ENCODE assay signal across 28 mouse cellular contexts in genomic region chr7:24664301-24664700, GRCm38 (mm10). TPM values are rescaled to one million over a fixed set of nuclear protein-coding genes. Genes with fewer than 3 reads are reported as not detected.
DNase-seq lines count a peak whose midpoint lies in the region; ATAC-seq and TF ChIP-seq lines count a peak whose summit lies in the region.
"Had no signal": no experiment of that assay in that cellular context is flagged by ENCODE, and none has a peak within 500 bp of the region (broad histone marks: within the 10 kb centered on the region; RNA-seq: fewer than 3 reads in every experiment).

No protein-coding gene starts in this region.

- H3K9me3 ChIP-seq in ES-Bruce4 (replicated peaks; ENCODE audit: control insufficient read depth, insufficient read depth, low read length, poor library complexity, severe bottlenecking) = no peaks in the 10 kb centered on the region
- H3K9me3 ChIP-seq: forebrain, embryonic 13.5 days; forebrain, embryonic 15.5 days; G1E had no signal

- no peak for ATAC-seq in megakaryocyte, adult 5-6 weeks (ENCODE audit: poor library complexity, severe bottlenecking)
- ATAC-seq: activated CD4-positive, CD25-positive, alpha-beta regulatory T cell, adult 4 months; forebrain, embryonic 13.5 days; forebrain, embryonic 15.5 days; forebrain, postnatal 0 days; Patski had no signal

- no peak for TF ChIP-seq POLR2A in ES-Bruce4 (IDR thresholded peaks at IDR 0.05; ENCODE audit: insufficient read depth, low read length)

- H3K27ac ChIP-seq in ES-Bruce4 (ENCODE audit: insufficient read depth, low read length) = no peak overlapping the region
- H3K27ac ChIP-seq: forebrain, embryonic 13.5 days; forebrain, embryonic 15.5 days had no signal

- H3K4me1 ChIP-seq in ES-Bruce4 (ENCODE audit: control insufficient read depth, insufficient read depth, low read length) = peaks cover 7% of the 10 kb centered on the region
- H3K4me1 ChIP-seq: forebrain, embryonic 13.5 days; forebrain, embryonic 15.5 days had no signal

- no peak overlapping the region for H3K9ac ChIP-seq in ES-Bruce4 (ENCODE audit: low read depth, poor library complexity, severe bottlenecking)
- H3K9ac ChIP-seq: forebrain, embryonic 13.5 days; forebrain, embryonic 15.5 days; forebrain, postnatal 0 days had no signal

- peak; percentile 62 for DNase-seq in heart, adult 11 months
- no peak for DNase-seq in heart, adult 9 months (ENCODE audit: low spot score in 2 of 2)
- DNase-seq in R1 (ENCODE audit: low read depth, low spot score) = peak; percentile 52
- no peak for DNase-seq in lung, postnatal 10 days
- DNase-seq in cerebellum, adult 18-20 months = no peak
- DNase-seq: adrenal gland, postnatal 10 days; adrenal gland, postnatal 25 days; cerebellum, adult 11 months; cerebellum, adult 2 months; cerebellum, adult 9-10 months; cerebellum, postnatal 10 days; cerebellum, postnatal 25 days; forebrain, postnatal 0 days had no signal

- peak; percentile 71; the same call in 1 of the 2 replicates for TF ChIP-seq EP300 in ES-Bruce4 (IDR thresholded peaks at IDR 0.05; ENCODE audit: insufficient read depth, low read depth, low read length)

- H3K4me3 ChIP-seq in ES-Bruce4 (ENCODE audit: low read depth, low read length) = no peak overlapping the region
- H3K4me3 ChIP-seq: forebrain, embryonic 13.5 days; forebrain, embryonic 15.5 days had no signal

- TF ChIP-seq CTCF in ES-Bruce4 (IDR thresholded peaks at IDR 0.05; ENCODE audit: low read depth, low read length) = no peak

- no peaks in the 10 kb centered on the region for H3K27me3 ChIP-seq in ES-Bruce4 (ENCODE audit: control insufficient read depth, insufficient read depth, low read length, poor library complexity, severe bottlenecking)
- H3K27me3 ChIP-seq: forebrain, embryonic 13.5 days had no signal

- no peaks in the 10 kb centered on the region for H3K36me3 ChIP-seq in ES-Bruce4 (ENCODE audit: control insufficient read depth, insufficient read depth, low read length, poor library complexity, severe bottlenecking)
- H3K36me3 ChIP-seq: forebrain, embryonic 15.5 days; G1E had no signal

RNA-seq across cellular contexts. Expression of gene Tex101, which starts 12.2 kb away (rescaled TPM):
- polyA plus RNA-seq in ES-Bruce4 (2011; ENCODE audit: insufficient read depth, insufficient read length, low read depth, missing spikeins) = 0.85 and 1.5 TPM in 2 replicates
- not detected in 2 replicates for total RNA-seq in megakaryocyte, adult 5-6 weeks (2015)
- not detected in 2 replicates for total RNA-seq in megakaryocyte, adult 5-6 weeks (2017)
- total RNA-seq: adrenal gland, adult 18-20 months; adrenal gland, postnatal 10 days; adrenal gland, postnatal 25 days; adrenal gland, postnatal 4 days; forebrain, postnatal 0 days had no signal
- polyA plus RNA-seq: activated CD4-positive, CD25-positive, alpha-beta regulatory T cell, adult 4 months; brain, embryonic 14.5 days; C2C12; cerebellum, adult 2 months; cortical plate, adult 2 months; embryonic facial prominence, embryonic 11.5 days; embryonic facial prominence, embryonic 14.5 days; forebrain, embryonic 11.5 days; forebrain, embryonic 13.5 days; forebrain, embryonic 15.5 days; forebrain, postnatal 0 days; G1E; Patski had no signal

RNA-seq across cellular contexts. Expression of gene Lypd3, which starts 28.0 kb away (rescaled TPM):
- 0.48 and 0.81 TPM in 2 replicates for polyA plus RNA-seq in ES-Bruce4 (2011; ENCODE audit: insufficient read depth, insufficient read length, low read depth, missing spikeins)
- not detected in 2 replicates for total RNA-seq in megakaryocyte, adult 5-6 weeks (2015)
- not detected in 2 replicates for total RNA-seq in megakaryocyte, adult 5-6 weeks (2017)
- total RNA-seq: G1E had no signal
- polyA plus RNA-seq: activated CD4-positive, CD25-positive, alpha-beta regulatory T cell, adult 4 months; C2C12; cortical plate, adult 2 months; forebrain, embryonic 13.5 days; G1E; Patski had no signal

RNA-seq across cellular contexts. Expression of gene BC049730, which starts 44.7 kb away (rescaled TPM):
- not detected in 2 replicates for polyA plus RNA-seq in ES-Bruce4 (2011; ENCODE audit: insufficient read depth, insufficient read length, low read depth, missing spikeins)
- total RNA-seq in megakaryocyte, adult 5-6 weeks (2015) = not detected in 2 replicates
- not detected in 2 replicates for total RNA-seq in megakaryocyte, adult 5-6 weeks (2017)
- total RNA-seq: adrenal gland, adult 18-20 months; adrenal gland, postnatal 10 days; adrenal gland, postnatal 25 days; adrenal gland, postnatal 4 days; forebrain, postnatal 0 days; G1E had no signal
- polyA plus RNA-seq: activated CD4-positive, CD25-positive, alpha-beta regulatory T cell, adult 4 months; brain, embryonic 14.5 days; C2C12; cerebellum, adult 2 months; cortical plate, adult 2 months; embryonic facial prominence, embryonic 11.5 days; embryonic facial prominence, embryonic 14.5 days; forebrain, embryonic 11.5 days; forebrain, embryonic 13.5 days; forebrain, embryonic 15.5 days; forebrain, postnatal 0 days; G1E; Patski had no signal

RNA-seq across cellular contexts. Expression of gene Phldb3, which starts 53.7 kb away (rescaled TPM):
- 5.6 and 7.1 TPM in 2 replicates for polyA plus RNA-seq in ES-Bruce4 (2011; ENCODE audit: insufficient read depth, insufficient read length, low read depth, missing spikeins)
- 1.0 and 1.2 TPM in 2 replicates for total RNA-seq in megakaryocyte, adult 5-6 weeks (2015)
- 3.7 and 4.0 TPM in 2 replicates for total RNA-seq in megakaryocyte, adult 5-6 weeks (2017)
- total RNA-seq: forebrain, postnatal 0 days had no signal
- polyA plus RNA-seq: forebrain, embryonic 11.5 days; forebrain, embryonic 13.5 days; forebrain, embryonic 15.5 days; forebrain, postnatal 0 days had no signal

Comparison
In these comparisons a context has a peak if more than half of its experiments do, and no peak if none do; other contexts are left out.
1. DNase-seq: peak in heart, adult 11 months (single experiment) and R1 (single experiment); none in heart, adult 9 months (0 of 2), lung, postnatal 10 days (single experiment) and cerebellum, adult 18-20 months (0 of 2).